Mouse (Mus musculus) ES-Bruce4 (cell line): Measurements from ENCODE around the gene E2f8.

ENCODE experiments used
- CTCF ChIP-seq: IDR thresholded peaks from one replicate; pipeline ENCODE4 v1.8.1; 2011; ENCODE audit warnings: low read depth, low read length
- POLR2A ChIP-seq: IDR thresholded peaks from one replicate; pipeline ENCODE4 v1.8.1; 2011; ENCODE audit warnings: low read length; ENCODE audit not compliant: insufficient read depth

- TF ChIP-seq CTCF = no peak
- no peak for TF ChIP-seq POLR2A
Observed at GRCm38 (mm10) chr7:48914630-48915506, 33.5 kb upstream of the E2f8 start.
